Mouse (Mus musculus) c-Kit-positive CD71-positive TER-119-negative erythroid progenitor cells, embryonic 14.5 days (primary cell): ENCODE measurements around the gene Actr6.
"Not testable (repeated sequence)": the region's sequence is repeated elsewhere in the genome, so short reads cannot be mapped to it uniquely, and the experiment has no call there.

ENCODE experiments used
- DNase-seq: peaks from one replicate; pipeline ENCODE4 v3.0.0-alpha.2; 2013; ENCODE audit warnings: low read depth

The Actr6 gene

GRCm38 (mm10) chr10:89737887-89738286 lies 5.8 kb upstream of the Actr6 start:
- no peak for DNase-seq

- no peak for DNase-seq
Observed at GRCm38 (mm10) chr10:89737092-89737491, 5.0 kb upstream of the Actr6 start.

GRCm38 (mm10) chr10:89731341-89731740 lies 754 bp downstream of the Actr6 start:
- no peak for DNase-seq

GRCm38 (mm10) chr10:89730386-89730785 lies 1.7 kb downstream of the Actr6 start:
- DNase-seq = no peak

- no peak for DNase-seq
Observed at GRCm38 (mm10) chr10:89722247-89723195, 9.6 kb downstream of the Actr6 start.

- DNase-seq = no peak
Observed at GRCm38 (mm10) chr10:89720796-89721195, 11.3 kb downstream of the Actr6 start.

- DNase-seq = no peak
Observed at GRCm38 (mm10) chr10:89720252-89720651, 11.8 kb downstream of the Actr6 start.

- DNase-seq = no peak
Observed at GRCm38 (mm10) chr10:89714910-89715309, 17.2 kb downstream of the Actr6 start.

- no peak for DNase-seq
Observed at GRCm38 (mm10) chr10:89708720-89709119, 23.4 kb downstream of the Actr6 start.

GRCm38 (mm10) chr10:89707397-89707796 lies 24.7 kb downstream of the Actr6 start:
- DNase-seq = no peak

- no peak for DNase-seq
Observed at GRCm38 (mm10) chr10:89703042-89703441, 29.1 kb downstream of the Actr6 start.

- no peak for DNase-seq
Observed at GRCm38 (mm10) chr10:89697956-89698355, 34.1 kb downstream of the Actr6 start.

GRCm38 (mm10) chr10:89696270-89696669 lies 35.8 kb downstream of the Actr6 start:
- not testable (repeated sequence) for DNase-seq

GRCm38 (mm10) chr10:89695194-89695911 lies 36.7 kb downstream of the Actr6 start:
- no peak for DNase-seq

- DNase-seq = no peak
Observed at GRCm38 (mm10) chr10:89690021-89690420, 42.1 kb downstream of the Actr6 start.

- no peak for DNase-seq
Observed at GRCm38 (mm10) chr10:89687455-89687854, 44.6 kb downstream of the Actr6 start.

GRCm38 (mm10) chr10:89686139-89686808 lies 45.8 kb downstream of the Actr6 start, which contains the start of gene Scyl2:
Gene Scyl2, minus strand, starts transcription at chr10:89686285.
- DNase-seq = peak; percentile 90

- DNase-seq = no peak
Observed at GRCm38 (mm10) chr10:89685391-89686138, 46.5 kb downstream of the Actr6 start.

GRCm38 (mm10) chr10:89682961-89683360 lies 49.1 kb downstream of the Actr6 start:
- no peak for DNase-seq

GRCm38 (mm10) chr10:89682157-89682556 lies 49.9 kb downstream of the Actr6 start:
- DNase-seq = no peak

GRCm38 (mm10) chr10:89681706-89682105 lies 50.4 kb downstream of the Actr6 start:
- DNase-seq = no peak

GRCm38 (mm10) chr10:89680517-89680916 lies 51.6 kb downstream of the Actr6 start:
- DNase-seq = no peak
